Mouse (Mus musculus): ENCODE data around the gene Ctnna2. TPM values are rescaled to one million over a fixed set of nuclear protein-coding genes. Genes with fewer than 3 reads are reported as not detected.

The Ctnna2 gene
- polyA plus RNA-seq, 1 experiment = 86.0 TPM

- no peak overlapping the region for H3K27ac ChIP-seq (ENCODE audit: insufficient read depth, low read length)
- H3K4me3 ChIP-seq (ENCODE audit: insufficient read depth, low read length) = no peak overlapping the region
- no peak for TF ChIP-seq POLR2A (IDR thresholded peaks at IDR 0.05; ENCODE audit: extremely low read depth, insufficient read depth, low read length)
- TF ChIP-seq CTCF (IDR thresholded peaks at IDR 0.05; ENCODE audit: extremely low read depth, insufficient read depth, low read length) = no peak
- no peaks in the 10 kb centered on the region for H3K4me1 ChIP-seq (ENCODE audit: control insufficient read depth, insufficient read depth, low read length)
These were observed 50.1 kb downstream of the Ctnna2 start for GRCm38 (mm10) chr6:77929375-77929774.

GRCm38 (mm10) chr6:77873150-77873549, 106.3 kb downstream of the Ctnna2 start:
- Histone ChIP-seq H3K4me3 (ENCODE audit: insufficient read depth, low read length) (no peak overlapping the region), H3K27ac (ENCODE audit: insufficient read depth, low read length) (no peak overlapping the region), H3K4me1 (ENCODE audit: control insufficient read depth, insufficient read depth, low read length) (peaks cover 2% of the 10 kb centered on the region; the same call in 1 of the 2 replicates)
- no peak for TF ChIP-seq CTCF (IDR thresholded peaks at IDR 0.05; ENCODE audit: extremely low read depth, insufficient read depth, low read length)
- no peak for TF ChIP-seq POLR2A (IDR thresholded peaks at IDR 0.05; ENCODE audit: extremely low read depth, insufficient read depth, low read length)

- H3K27ac ChIP-seq (ENCODE audit: insufficient read depth, low read length) = no peak overlapping the region
- H3K4me1 ChIP-seq (ENCODE audit: control insufficient read depth, insufficient read depth, low read length) = peaks cover 2% of the 10 kb centered on the region; the same call in 1 of the 2 replicates
- no peak overlapping the region for H3K4me3 ChIP-seq (ENCODE audit: insufficient read depth, low read length)
- no peak for TF ChIP-seq POLR2A (IDR thresholded peaks at IDR 0.05; ENCODE audit: extremely low read depth, insufficient read depth, low read length)
- TF ChIP-seq CTCF (IDR thresholded peaks at IDR 0.05; ENCODE audit: extremely low read depth, insufficient read depth, low read length) = no peak
These were observed 110.2 kb downstream of the Ctnna2 start for GRCm38 (mm10) chr6:77869313-77869712.

GRCm38 (mm10) chr6:77868119-77868518, 111.4 kb downstream of the Ctnna2 start:
- Histone ChIP-seq H3K4me1 (ENCODE audit: control insufficient read depth, insufficient read depth, low read length) (peaks cover 2% of the 10 kb centered on the region; the same call in 1 of the 2 replicates), H3K27ac (ENCODE audit: insufficient read depth, low read length) (no peak overlapping the region), H3K4me3 (ENCODE audit: insufficient read depth, low read length) (no peak overlapping the region)
- TF ChIP-seq CTCF (IDR thresholded peaks at IDR 0.05; ENCODE audit: extremely low read depth, insufficient read depth, low read length) (no peak), POLR2A (IDR thresholded peaks at IDR 0.05; ENCODE audit: extremely low read depth, insufficient read depth, low read length) (no peak)

- H3K4me1 ChIP-seq (ENCODE audit: control insufficient read depth, insufficient read depth, low read length) = no peaks in the 10 kb centered on the region
- no peak overlapping the region for H3K27ac ChIP-seq (ENCODE audit: insufficient read depth, low read length)
- no peak for TF ChIP-seq POLR2A (IDR thresholded peaks at IDR 0.05; ENCODE audit: extremely low read depth, insufficient read depth, low read length)
- no peak for TF ChIP-seq CTCF (IDR thresholded peaks at IDR 0.05; ENCODE audit: extremely low read depth, insufficient read depth, low read length)
- H3K4me3 ChIP-seq (ENCODE audit: insufficient read depth, low read length) = no peak overlapping the region
These were observed 116.1 kb downstream of the Ctnna2 start for GRCm38 (mm10) chr6:77863379-77863778.

- Histone ChIP-seq H3K4me1 (ENCODE audit: control insufficient read depth, insufficient read depth, low read length) (no peaks in the 10 kb centered on the region), H3K27ac (ENCODE audit: insufficient read depth, low read length) (no peak overlapping the region), H3K4me3 (ENCODE audit: insufficient read depth, low read length) (no peak overlapping the region)
- no peak for TF ChIP-seq CTCF (IDR thresholded peaks at IDR 0.05; ENCODE audit: extremely low read depth, insufficient read depth, low read length)
- no peak for TF ChIP-seq POLR2A (IDR thresholded peaks at IDR 0.05; ENCODE audit: extremely low read depth, insufficient read depth, low read length)
These were observed 116.7 kb downstream of the Ctnna2 start for GRCm38 (mm10) chr6:77862781-77863180.

- H3K27ac ChIP-seq (ENCODE audit: insufficient read depth, low read length) = no peak overlapping the region; the same call in 1 of the 2 replicates
- no peak for TF ChIP-seq POLR2A (IDR thresholded peaks at IDR 0.05; ENCODE audit: extremely low read depth, insufficient read depth, low read length)
- TF ChIP-seq CTCF (IDR thresholded peaks at IDR 0.05; ENCODE audit: extremely low read depth, insufficient read depth, low read length) = no peak
- no peak overlapping the region for H3K4me3 ChIP-seq (ENCODE audit: insufficient read depth, low read length)
- peaks cover 7% of the 10 kb centered on the region for H3K4me1 ChIP-seq (ENCODE audit: control insufficient read depth, insufficient read depth, low read length)
These were observed 130.1 kb downstream of the Ctnna2 start for GRCm38 (mm10) chr6:77849438-77849837.

- TF ChIP-seq CTCF (IDR thresholded peaks at IDR 0.05; ENCODE audit: extremely low read depth, insufficient read depth, low read length) (no peak), POLR2A (IDR thresholded peaks at IDR 0.05; ENCODE audit: extremely low read depth, insufficient read depth, low read length) (no peak)
- Histone ChIP-seq H3K27ac (ENCODE audit: insufficient read depth, low read length) (peak overlapping the region; percentile 69; the same call in 1 of the 2 replicates), H3K4me1 (ENCODE audit: control insufficient read depth, insufficient read depth, low read length) (peaks cover 7% of the 10 kb centered on the region), H3K4me3 (ENCODE audit: insufficient read depth, low read length) (no peak overlapping the region)
These were observed 130.7 kb downstream of the Ctnna2 start for GRCm38 (mm10) chr6:77848796-77849195.

- no peak for TF ChIP-seq CTCF (IDR thresholded peaks at IDR 0.05; ENCODE audit: extremely low read depth, insufficient read depth, low read length)
- TF ChIP-seq POLR2A (IDR thresholded peaks at IDR 0.05; ENCODE audit: extremely low read depth, insufficient read depth, low read length) = no peak
These were observed 131.8 kb downstream of the Ctnna2 start for GRCm38 (mm10) chr6:77847651-77848050.

GRCm38 (mm10) chr6:77839076-77839475, 140.4 kb downstream of the Ctnna2 start:
- Histone ChIP-seq H3K4me3 (ENCODE audit: insufficient read depth, low read length) (no peak overlapping the region), H3K4me1 (ENCODE audit: control insufficient read depth, insufficient read depth, low read length) (no peaks in the 10 kb centered on the region; the same call in 1 of the 2 replicates)
- TF ChIP-seq POLR2A (IDR thresholded peaks at IDR 0.05; ENCODE audit: extremely low read depth, insufficient read depth, low read length) (no peak), CTCF (IDR thresholded peaks at IDR 0.05; ENCODE audit: extremely low read depth, insufficient read depth, low read length) (no peak)

More at GRCm38 (mm10) chr6:77847651-77848050, 131.8 kb downstream of the Ctnna2 start:
- Histone ChIP-seq H3K4me1 (ENCODE audit: control insufficient read depth, insufficient read depth, low read length) (peaks cover 7% of the 10 kb centered on the region), H3K27ac (ENCODE audit: insufficient read depth, low read length) (no peak overlapping the region; the same call in 1 of the 2 replicates), H3K4me3 (ENCODE audit: insufficient read depth, low read length) (no peak overlapping the region)

More at GRCm38 (mm10) chr6:77839076-77839475, 140.4 kb downstream of the Ctnna2 start:
- no peak overlapping the region for H3K27ac ChIP-seq (ENCODE audit: insufficient read depth, low read length)
